Mouse (Mus musculus) CH12.LX (cell line): ENCODE results near the gene Eif5a2. TPM values are rescaled to one million over a fixed set of nuclear protein-coding genes. Genes with fewer than 3 reads are reported as not detected.

Source experiments
- DNase-seq: peaks from one replicate; pipeline ENCODE4 v3.0.0-alpha.2; 2013; ENCODE audit errors: extremely low read depth
- H3K27ac ChIP-seq: 2 replicates; pipeline ENCODE4 v1.5.1; 2012; ENCODE audit warnings: low read depth, mild to moderate bottlenecking, control low read depth, moderate library complexity; ENCODE audit not compliant: insufficient read depth
- H3K27me3 ChIP-seq: replicated peaks from 2 replicates; pipeline ENCODE3; 2012; ENCODE audit warnings: inconsistent platforms
- H3K36me3 ChIP-seq, 2 experiments: replicated peaks in 1 of 2; 2 replicates each; pipeline versions ENCODE3 to v1.6.1; 2012; ENCODE audit warnings: inconsistent platforms in 1 of 2, low read length in 1 of 2, mild to moderate bottlenecking in 1 of 2, mixed read lengths in 1 of 2, moderate library complexity in 1 of 2; ENCODE audit not compliant: control insufficient read depth in 1 of 2, insufficient read depth in 1 of 2
- H3K4me1 ChIP-seq, 2 experiments: 2 replicates each; pipeline ENCODE4 v1.6.1; 2012; ENCODE audit warnings: inconsistent platforms in 1 of 2, moderate library complexity in 1 of 2; ENCODE audit not compliant: insufficient read depth in 2 of 2, control insufficient read depth in 1 of 2
- H3K4me2 ChIP-seq: 2 replicates; pipeline ENCODE4 v1.6.1; 2012; ENCODE audit warnings: low read depth, mild to moderate bottlenecking, control low read depth; ENCODE audit not compliant: poor library complexity, insufficient read depth, severe bottlenecking
- H3K4me3 ChIP-seq, 3 experiments: fragments of 150-350 bp in 1 of 3; sonication (generic) in 1 of 3; replicated peaks in 1 of 3; 2 replicates each; pipeline versions ENCODE3 to v1.5.1; 2011 to 2012; ENCODE audit warnings: low read depth in 2 of 3, low read length in 2 of 3, mild to moderate bottlenecking in 2 of 3, moderate library complexity in 2 of 3, control low read depth in 1 of 3, improper control_type of control experiment in 1 of 3, inconsistent platforms in 1 of 3, mixed read lengths in 1 of 3; ENCODE audit not compliant: poor library complexity in 1 of 3
- H3K79me2 ChIP-seq: replicated peaks from 2 replicates; pipeline ENCODE4 v1.6.1; 2012; ENCODE audit warnings: mild to moderate bottlenecking, moderate library complexity; ENCODE audit not compliant: control insufficient read depth, poor library complexity, insufficient read depth, severe bottlenecking; ENCODE audit errors: extremely low read depth
- H3K9ac ChIP-seq: 2 replicates; pipeline ENCODE4 v1.6.1; 2012; ENCODE audit warnings: low read depth, mild to moderate bottlenecking, control low read depth, moderate library complexity; ENCODE audit not compliant: insufficient read depth
- H3K9me3 ChIP-seq: replicated peaks from 2 replicates; pipeline ENCODE3; 2012; ENCODE audit warnings: low read length, inconsistent platforms, mixed read lengths
- BHLHE40 ChIP-seq: IDR thresholded peaks from 2 replicates; pipeline ENCODE4 v1.6.1; 2011; ENCODE audit warnings: mild to moderate bottlenecking, low read depth, low read length, improper control_type of control experiment
- CTCF ChIP-seq, 2 experiments: IDR thresholded peaks in 1 of 2; conservative IDR thresholded peaks in 1 of 2; 2 replicates each; pipeline ENCODE4 v1.5.1; 2011 to 2012; ENCODE audit warnings: low read depth in 2 of 2, low read length in 2 of 2, improper control_type of control experiment in 1 of 2, inconsistent platforms in 1 of 2, mild to moderate bottlenecking in 1 of 2, moderate library complexity in 1 of 2
- ETS1 ChIP-seq: conservative IDR thresholded peaks from 2 replicates; pipeline ENCODE4 v1.6.1; 2012; ENCODE audit warnings: low read depth, mild to moderate bottlenecking, inconsistent platforms, low read length, improper control_type of control experiment, moderate library complexity
- HCFC1 ChIP-seq: IDR thresholded peaks from 2 replicates; pipeline ENCODE4 v1.6.1; 2012; ENCODE audit warnings: low read depth, mild to moderate bottlenecking, inconsistent platforms, low read length, improper control_type of control experiment
- JUND ChIP-seq: conservative IDR thresholded peaks from 2 replicates; pipeline ENCODE4 v1.6.1; 2011; ENCODE audit warnings: low read depth, low read length, improper control_type of control experiment
- MAX ChIP-seq: IDR thresholded peaks from 2 replicates; pipeline ENCODE4 v1.6.1; 2011; ENCODE audit warnings: low read length, improper control_type of control experiment
- MEF2A ChIP-seq: IDR thresholded peaks from 2 replicates; pipeline ENCODE4 v1.6.1; 2014; ENCODE audit warnings: low read depth, mild to moderate bottlenecking, inconsistent platforms, low read length, improper control_type of control experiment, borderline replicate concordance
- MXI1 ChIP-seq: IDR thresholded peaks from 2 replicates; pipeline ENCODE4 v1.6.1; 2011; ENCODE audit warnings: mild to moderate bottlenecking, low read depth, low read length, improper control_type of control experiment
- MYC ChIP-seq: IDR thresholded peaks from 2 replicates; pipeline ENCODE4 v1.6.1; 2011; ENCODE audit warnings: low read depth, mild to moderate bottlenecking, improper control_type of control experiment, low read length
- NELFE ChIP-seq: IDR thresholded peaks from 2 replicates; pipeline ENCODE4 v1.6.1; 2011; ENCODE audit warnings: low read depth, low read length, improper control_type of control experiment
- NRF1 ChIP-seq: IDR thresholded peaks from 2 replicates; pipeline ENCODE4 v1.6.1; 2014; ENCODE audit warnings: low read depth, mild to moderate bottlenecking, inconsistent platforms, low read length, improper control_type of control experiment, moderate library complexity
- POLR2AphosphoS2 ChIP-seq: IDR thresholded peaks from 2 replicates; pipeline ENCODE4 v1.6.1; 2011; ENCODE audit warnings: low read depth, low read length, improper control_type of control experiment
- RAD21 ChIP-seq: IDR thresholded peaks from 2 replicates; pipeline ENCODE4 v1.6.1; 2011; ENCODE audit warnings: low read depth, mild to moderate bottlenecking, low read length, improper control_type of control experiment, moderate library complexity
- SMC3 ChIP-seq: IDR thresholded peaks from 2 replicates; pipeline ENCODE4 v1.6.1; 2011; ENCODE audit warnings: low read depth, low read length, improper control_type of control experiment
- TBP ChIP-seq: conservative IDR thresholded peaks from 2 replicates; pipeline ENCODE4 v1.6.1; 2011; ENCODE audit warnings: low read depth, low read length, improper control_type of control experiment
- UBTF ChIP-seq: IDR thresholded peaks from 2 replicates; pipeline ENCODE4 v1.6.1; 2012; ENCODE audit warnings: low read depth, mild to moderate bottlenecking, inconsistent platforms, low read length, improper control_type of control experiment, moderate library complexity
- USF1 ChIP-seq: IDR thresholded peaks from 2 replicates; pipeline ENCODE4 v1.6.1; 2014; ENCODE audit warnings: low read depth, mild to moderate bottlenecking, inconsistent platforms, low read length, improper control_type of control experiment
- USF2 ChIP-seq: conservative IDR thresholded peaks from 2 replicates; pipeline ENCODE4 v1.6.1; 2011; ENCODE audit warnings: low read depth, low read length, improper control_type of control experiment
- ZC3H11A ChIP-seq: IDR thresholded peaks from 2 replicates; pipeline ENCODE4 v1.6.1; 2012; ENCODE audit warnings: low read depth, mild to moderate bottlenecking, inconsistent platforms, low read length, improper control_type of control experiment
- ZKSCAN1 ChIP-seq: IDR thresholded peaks from 2 replicates; pipeline ENCODE4 v1.6.1; 2012; ENCODE audit warnings: low read depth, inconsistent platforms, low read length, improper control_type of control experiment, borderline replicate concordance
- ZNF384 ChIP-seq: IDR thresholded peaks from 2 replicates; pipeline ENCODE4 v1.6.1; 2012; ENCODE audit warnings: low read depth, low read length, improper control_type of control experiment, inconsistent platforms
- dilution Hi-C: fragments of 300-500 bp; cut with MboI; formaldehyde crosslinking; loops from 2 replicates; pipeline ENCODE4 v1.14.3; 2020; ENCODE audit warnings: low sequenced_read_pairs; ENCODE audit not compliant: extremely low pct_unique_long_range_greater_than_20kb, extremely low pct_ligation_motif_present
- in situ Hi-C: fragments of 300-500 bp; cut with MboI; formaldehyde crosslinking; loops from 3 replicates; pipeline ENCODE4 v1.14.3; 2019; ENCODE audit warnings: low sequenced_read_pairs, low pct_ligation_motif_present, low pct_unique_long_range_greater_than_20kb, mixed read lengths
- polyA plus RNA-seq: library from polyadenylated mRNA; unstranded; fragments of >175 nt; gene quantifications from 2 replicates; pipeline ENCODE4 v1.2.1, GENCODE M21; 2012; ENCODE audit warnings: low read depth; ENCODE audit not compliant: insufficient read length
- total RNA-seq, 2 experiments: library from RNA; depleted of rRNA; stranded (reverse); fragments of 300-350 nt in 1 of 2; fragments of >200 nt in 1 of 2; gene quantifications; 2 replicates each; pipeline ENCODE4 v1.2.3; 2012 to 2014

The Eif5a2 gene
- total and polyA plus RNA-seq, 3 experiments: not detected

- H3K27ac ChIP-seq: no peak overlapping the region
- in situ Hi-C loops (loop anchor here (5.0 kb wide), 1 partner anchor 153 kb away; no protein-coding TSS in a partner anchor), dilution Hi-C loops (no loop called here)
- H3K4me3 ChIP-seq: no peak overlapping the region
- H3K27me3 ChIP-seq: no peaks in the 10 kb centered on the region
- H3K4me1 ChIP-seq: no peaks in the 10 kb centered on the region
- H3K4me2 ChIP-seq: no peak overlapping the region
- TF ChIP-seq ZNF384 (no peak), MYC (peak; percentile 27; the same call in 1 of the 2 replicates), CTCF (conservative IDR thresholded peaks at IDR 0.05 in 1 of 2, IDR thresholded peaks at IDR 0.05 in 1 of 2; ENCODE audit: low read depth in 2 of 2, low read length in 2 of 2) (peak; percentile 59 to 69; a peak in 3 of 4 replicates), USF2 (no peak), ETS1 (no peak), SMC3 (peak; percentile 64), RAD21 (peak; percentile 68), JUND (no peak), UBTF (no peak)
- no peaks in the 10 kb centered on the region for H3K79me2 ChIP-seq
- H3K9ac ChIP-seq: no peak overlapping the region
- peaks cover 0 to 2% of the 10 kb centered on the region in 2 experiments for H3K36me3 ChIP-seq
- DNase-seq: peak; percentile 79
- no peaks in the 10 kb centered on the region for H3K9me3 ChIP-seq
These were observed 33.3 kb downstream of the Eif5a2 start for GRCm38 (mm10) chr3:28814361-28814760.

GRCm38 (mm10) chr3:28816010-28816540, 35.0 kb downstream of the Eif5a2 start:
- Histone ChIP-seq H3K79me2 (no peaks in the 10 kb centered on the region), H3K4me1 (no peaks in the 10 kb centered on the region), H3K27me3 (no peaks in the 10 kb centered on the region), H3K4me3 (no peak overlapping the region), H3K36me3 (no peaks in the 10 kb centered on the region), H3K27ac (no peak overlapping the region), H3K9ac (no peak overlapping the region), H3K9me3 (no peaks in the 10 kb centered on the region), H3K4me2 (no peak overlapping the region)
- dilution Hi-C loops: no loop called here
- in situ Hi-C loops: no loop called here
- DNase-seq: no peak
- TF ChIP-seq USF2: no peak
- no peak for TF ChIP-seq MXI1
- TF ChIP-seq HCFC1: no peak
- TF ChIP-seq NRF1: no peak
- TF ChIP-seq ETS1: no peak
- TF ChIP-seq POLR2AphosphoS2: no peak
- TF ChIP-seq TBP: no peak
- TF ChIP-seq MEF2A: no peak
- no peak for TF ChIP-seq BHLHE40
- no peak for TF ChIP-seq ZC3H11A
- TF ChIP-seq USF1: no peak
- no peak for TF ChIP-seq ZNF384
- no peak for TF ChIP-seq MAX
- no peak for TF ChIP-seq JUND
- TF ChIP-seq ZKSCAN1: no peak
- TF ChIP-seq NELFE: no peak
- no peak for TF ChIP-seq UBTF
